ENCODE assay signal across 18 mouse cellular contexts in the genomic region with DNA sequence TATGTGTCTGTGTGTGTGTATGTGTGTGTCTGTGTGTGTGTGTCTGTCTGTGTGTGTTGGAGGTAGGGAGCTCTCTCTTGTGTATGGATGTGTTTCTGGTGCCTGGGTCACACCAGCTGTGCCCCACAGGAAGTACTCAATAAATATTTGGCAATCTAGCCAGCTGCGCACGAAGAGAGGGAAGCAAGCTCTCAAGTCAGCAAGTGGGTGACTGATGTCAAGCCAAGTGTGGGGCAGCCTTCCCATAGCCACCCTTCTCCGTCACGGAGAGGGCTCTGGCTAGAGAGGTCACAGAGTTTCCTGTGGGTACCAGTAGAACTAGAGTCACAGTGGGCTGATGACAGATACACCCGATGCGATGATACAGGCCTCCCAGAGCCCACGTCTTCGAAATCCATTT.
DNase-seq lines count a peak whose midpoint lies in the region; ATAC-seq lines count a peak whose summit lies in the region.
"Had no signal": no experiment of that assay in that cellular context is flagged by ENCODE, and none has a peak within 500 bp of the region (broad histone marks: within the 10 kb centered on the region; RNA-seq: fewer than 3 reads in every experiment).

No protein-coding gene starts in this region.

- no peak for DNase-seq in midbrain, embryonic 11.5 days (ENCODE audit: low spot score, missing footprints)
- DNase-seq in lung, postnatal 4 days = peak; percentile 73 to 86
- no peak for DNase-seq in gastrocnemius, postnatal 14 days
- DNase-seq in frontal cortex, postnatal 14 days (ENCODE audit: low spot score in 2 of 2) = no peak
- no peak for DNase-seq in right cerebral cortex, postnatal 25 days
- DNase-seq: B cell, adult 2 months; cerebellum, adult 18-20 months; cerebellum, postnatal 36 days; heart, postnatal 14 days; spleen, adult 18-20 months; thymus, adult 18-20 months; thymus, postnatal 4 days had no signal

- H3K27ac ChIP-seq in midbrain, embryonic 13.5 days = 0 out of 2 replicates have a peak overlapping the region, but pooled peaks have one; percentile 0
- no peak overlapping the region for H3K27ac ChIP-seq in midbrain, embryonic 11.5 days (ENCODE audit: low read depth, low read length)
- H3K27ac ChIP-seq in lung, embryonic 15.5 days = peak overlapping the region; percentile 23
- H3K27ac ChIP-seq: forebrain, embryonic 12.5 days; hindbrain, embryonic 14.5 days; liver, embryonic 12.5 days had no signal

- no peaks in the 10 kb centered on the region for H3K27me3 ChIP-seq in midbrain, embryonic 13.5 days
- H3K27me3 ChIP-seq in midbrain, embryonic 11.5 days (ENCODE audit: control insufficient read depth, insufficient read depth, low read length) = no peaks in the 10 kb centered on the region
- H3K27me3 ChIP-seq in lung, embryonic 15.5 days = no peaks in the 10 kb centered on the region
- H3K27me3 ChIP-seq: forebrain, embryonic 12.5 days; heart, embryonic 12.5 days; liver, embryonic 12.5 days had no signal

- no peaks in the 10 kb centered on the region for H3K36me3 ChIP-seq in midbrain, embryonic 13.5 days
- no peaks in the 10 kb centered on the region for H3K36me3 ChIP-seq in midbrain, embryonic 11.5 days (ENCODE audit: control insufficient read depth, insufficient read depth, low read length)
- H3K36me3 ChIP-seq in lung, embryonic 15.5 days = no peaks in the 10 kb centered on the region
- H3K36me3 ChIP-seq: forebrain, embryonic 12.5 days; heart, embryonic 12.5 days had no signal

- H3K4me2 ChIP-seq in midbrain, embryonic 13.5 days (replicated peaks) = no peak overlapping the region
- no peak overlapping the region for H3K4me2 ChIP-seq in midbrain, embryonic 11.5 days
- H3K4me2 ChIP-seq in lung, embryonic 15.5 days = no peak overlapping the region
- H3K4me2 ChIP-seq: forebrain, embryonic 12.5 days; heart, embryonic 12.5 days; hindbrain, embryonic 14.5 days; liver, embryonic 12.5 days had no signal

- intact Hi-C loops in gastrocnemius, postnatal 14 days (cut with DNase I; ENCODE audit: low total_unique reads) = no loop called here

- no peak overlapping the region for H3K4me3 ChIP-seq in midbrain, embryonic 13.5 days (replicated peaks)
- no peak overlapping the region for H3K4me3 ChIP-seq in midbrain, embryonic 11.5 days (ENCODE audit: low read depth, low read length)
- H3K4me3 ChIP-seq in lung, embryonic 15.5 days = no peak overlapping the region
- H3K4me3 ChIP-seq: forebrain, embryonic 12.5 days; heart, embryonic 12.5 days; liver, embryonic 12.5 days had no signal

- no peaks in the 10 kb centered on the region for H3K9me3 ChIP-seq in midbrain, embryonic 13.5 days
- no peaks in the 10 kb centered on the region for H3K9me3 ChIP-seq in midbrain, embryonic 11.5 days (ENCODE audit: control insufficient read depth, low read length)
- no peaks in the 10 kb centered on the region for H3K9me3 ChIP-seq in lung, embryonic 15.5 days
- H3K9me3 ChIP-seq: forebrain, embryonic 12.5 days; heart, embryonic 12.5 days; liver, embryonic 12.5 days had no signal

- WGBS in midbrain, embryonic 13.5 days = 94% methylated on average over 8 of the region's 8 CpGs
- 92% methylated on average over 8 of the region's 8 CpGs for WGBS in midbrain, embryonic 11.5 days
- 29% methylated on average over 8 of the region's 8 CpGs for whole genome bisulfite sequencing in lung, embryonic 15.5 days

- no peak for ATAC-seq in midbrain, embryonic 13.5 days
- ATAC-seq in midbrain, embryonic 11.5 days (ENCODE audit: low FRiP score) = no peak
- peak; percentile 12; the same call in 1 of the 2 replicates for ATAC-seq in lung, embryonic 15.5 days (ENCODE audit: borderline replicate concordance, extremely low read depth, low FRiP score, low TSS enrichment)
- ATAC-seq: liver, embryonic 12.5 days had no signal

- H3K9ac ChIP-seq in midbrain, embryonic 13.5 days (replicated peaks) = no peak overlapping the region
- no peak overlapping the region for H3K9ac ChIP-seq in midbrain, embryonic 11.5 days (ENCODE audit: low read length)
- no peak overlapping the region for H3K9ac ChIP-seq in lung, embryonic 15.5 days
- H3K9ac ChIP-seq: forebrain, embryonic 12.5 days; heart, embryonic 12.5 days; hindbrain, embryonic 14.5 days; liver, embryonic 12.5 days had no signal

- peaks cover 62% of the 10 kb centered on the region for H3K4me1 ChIP-seq in midbrain, embryonic 13.5 days (replicated peaks)
- H3K4me1 ChIP-seq in midbrain, embryonic 11.5 days (ENCODE audit: control insufficient read depth, insufficient read depth, low read length) = peaks cover 9% of the 10 kb centered on the region
- peaks cover 91% of the 10 kb centered on the region for H3K4me1 ChIP-seq in lung, embryonic 15.5 days

Comparison
In these comparisons a context has a peak if more than half of its experiments do, and no peak if none do; other contexts are left out.
1. DNase-seq: peak in lung, postnatal 4 days (2 of 2); none in midbrain, embryonic 11.5 days (single experiment), gastrocnemius, postnatal 14 days (single experiment), frontal cortex, postnatal 14 days (0 of 2) and right cerebral cortex, postnatal 25 days (single experiment).